Mouse (Mus musculus) layer of hippocampus, postnatal 10 days (tissue): ENCODE results near the gene Tmtc2. TPM values are rescaled to one million over a fixed set of nuclear protein-coding genes. Genes with fewer than 3 reads are reported as not detected.

Experiments used
- DNase-seq, 2 experiments: peaks; one replicate each; pipeline ENCODE4 v3.0.0; 2021; ENCODE audit warnings: low spot score in 2 of 2
- total RNA-seq, 2 experiments: library from RNA; stranded (reverse); gene quantifications; 2 replicates each; pipeline ENCODE4 v1.2.3; 2021

Tmtc2 gene
- total RNA-seq, 2 experiments from 2014 or later: 10.7 to 11.0 TPM

GRCm38 (mm10) chr10:105312986-105313385 lies 261.3 kb downstream of the Tmtc2 start:
- DNase-seq: no peak

GRCm38 (mm10) chr10:105297560-105297959 lies 276.7 kb downstream of the Tmtc2 start:
- no peak for DNase-seq

GRCm38 (mm10) chr10:105292961-105293360 lies 281.3 kb downstream of the Tmtc2 start:
- DNase-seq: no peak

- no peak for DNase-seq
Observed at GRCm38 (mm10) chr10:105288472-105288871, 285.8 kb downstream of the Tmtc2 start.

GRCm38 (mm10) chr10:105287575-105287974 lies 286.7 kb downstream of the Tmtc2 start:
- DNase-seq: no peak

- no peak for DNase-seq
Observed at GRCm38 (mm10) chr10:105287064-105287463, 287.2 kb downstream of the Tmtc2 start.

GRCm38 (mm10) chr10:105286221-105286620 lies 288.0 kb downstream of the Tmtc2 start:
- no peak for DNase-seq

GRCm38 (mm10) chr10:105284171-105284570 lies 290.1 kb downstream of the Tmtc2 start:
- peak in 1 of 2 experiments; percentile 19 for DNase-seq

GRCm38 (mm10) chr10:105280933-105281332 lies 293.3 kb downstream of the Tmtc2 start:
- no peak for DNase-seq

- DNase-seq: no peak
Observed at GRCm38 (mm10) chr10:105260053-105260452, 314.2 kb downstream of the Tmtc2 start.

- peak; percentile 34 to 40 for DNase-seq
Observed at GRCm38 (mm10) chr10:105238291-105238690, 336.0 kb downstream of the Tmtc2 start.

GRCm38 (mm10) chr10:105232864-105233263 lies 341.4 kb downstream of the Tmtc2 start:
- no peak for DNase-seq

GRCm38 (mm10) chr10:105230416-105230815 lies 343.8 kb downstream of the Tmtc2 start:
- DNase-seq: no peak

GRCm38 (mm10) chr10:105228623-105229022 lies 345.6 kb downstream of the Tmtc2 start:
- DNase-seq: no peak

- DNase-seq: no peak
Observed at GRCm38 (mm10) chr10:105227631-105228030, 346.6 kb downstream of the Tmtc2 start.

GRCm38 (mm10) chr10:105225714-105226113 lies 348.5 kb downstream of the Tmtc2 start:
- DNase-seq: no peak

GRCm38 (mm10) chr10:105222904-105223303 lies 351.3 kb downstream of the Tmtc2 start:
- DNase-seq: no peak

GRCm38 (mm10) chr10:105201491-105201890 lies 372.8 kb downstream of the Tmtc2 start:
- DNase-seq: no peak

- no peak for DNase-seq
Observed at GRCm38 (mm10) chr10:105200678-105201077, 373.6 kb downstream of the Tmtc2 start.

GRCm38 (mm10) chr10:105200092-105200491 lies 374.2 kb downstream of the Tmtc2 start:
- no peak for DNase-seq

GRCm38 (mm10) chr10:105199515-105199914 lies 374.7 kb downstream of the Tmtc2 start:
- DNase-seq: no peak

GRCm38 (mm10) chr10:105195377-105195776 lies 378.9 kb downstream of the Tmtc2 start:
- no peak for DNase-seq

GRCm38 (mm10) chr10:105193756-105194460 lies 380.3 kb downstream of the Tmtc2 start:
- DNase-seq: no peak
